Mouse (Mus musculus): ENCODE measurements around the gene Trappc2. TPM values are rescaled to one million over a fixed set of nuclear protein-coding genes. Genes with fewer than 3 reads are reported as not detected.

Gene Trappc2
- polyA plus RNA-seq, 1 experiment from 2014 or later = 41.3 TPM

DNA sequence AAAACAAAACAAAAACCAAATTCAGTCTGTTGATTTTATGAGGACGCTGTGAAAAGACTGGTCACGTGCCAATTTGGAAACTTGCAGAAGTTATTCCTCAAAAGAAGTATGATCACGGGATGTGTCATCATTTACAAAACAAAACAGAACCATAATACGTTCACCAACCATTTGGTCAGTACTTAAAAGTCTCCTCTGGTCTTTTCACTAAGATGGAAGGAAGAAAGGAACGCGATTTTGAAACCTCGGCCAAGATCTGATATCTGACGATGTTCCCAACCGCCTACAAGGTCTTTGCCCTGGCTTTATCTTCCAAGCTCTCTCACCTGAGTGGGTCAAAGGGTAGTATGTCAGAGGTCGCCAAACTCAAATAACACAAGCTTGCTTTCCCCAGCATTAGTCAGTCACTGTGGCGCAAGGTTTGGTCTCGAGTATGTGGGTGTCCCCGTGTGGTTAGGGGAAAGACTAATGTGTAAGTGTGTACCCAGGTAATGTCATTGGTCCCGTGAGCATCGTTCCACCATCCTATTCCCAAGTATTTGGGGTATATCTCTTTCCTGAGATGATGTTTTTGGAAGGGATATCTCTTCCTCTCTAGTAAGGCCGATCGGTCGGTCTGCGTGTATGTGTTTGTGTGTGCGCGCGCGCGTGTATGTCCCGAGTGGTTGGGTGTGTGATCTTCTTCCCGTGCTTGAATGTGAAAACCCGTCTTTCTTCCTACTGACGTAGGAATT lies 38.4 kb downstream of the Trappc2 start:
- peak overlapping the region; percentile 86 for H3K27ac ChIP-seq (ENCODE audit: low read length)

DNA sequence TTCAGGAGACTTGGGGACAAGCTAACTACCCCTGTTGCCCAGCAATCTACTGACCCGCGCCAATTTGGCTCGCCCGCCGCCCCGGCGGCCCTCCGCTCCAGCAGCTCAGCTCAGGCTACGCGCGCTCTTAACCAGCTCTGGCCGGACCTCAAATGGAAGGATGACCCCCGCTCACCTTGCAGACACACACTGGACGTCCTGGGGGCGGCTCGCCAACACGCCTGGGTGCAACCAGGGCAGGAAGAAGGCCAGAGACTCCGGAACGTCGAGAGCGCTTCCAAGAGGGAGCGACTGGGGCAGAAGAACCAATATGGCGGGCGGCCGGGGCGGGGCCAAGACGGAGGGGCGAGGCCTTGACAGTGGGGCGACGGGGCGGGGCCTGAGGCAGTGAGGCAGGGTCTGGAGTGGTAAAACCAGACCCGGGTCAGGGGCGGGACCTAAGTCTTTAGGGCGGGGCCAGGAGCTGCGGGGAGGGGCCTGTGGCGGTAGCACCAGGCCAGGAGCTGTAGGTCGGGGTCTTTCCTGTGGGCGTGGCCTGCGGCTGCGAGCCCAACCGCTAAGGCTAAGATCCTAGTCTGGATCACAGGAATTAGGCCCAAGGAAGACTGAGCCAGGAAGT lies 39.1 kb downstream of the Trappc2 start, which contains the start of gene Rab9:
TSS of gene Rab9 (minus strand) at position 503 of the 619 bp plus-strand sequence.
- peak within 1 kb of the TSS; percentile 86 for H3K27ac ChIP-seq (ENCODE audit: low read length)
- no peaks in the 10 kb centered on the region for H3K27me3 ChIP-seq (replicated peaks; ENCODE audit: insufficient read depth, low read length)
- H3K4me3 ChIP-seq (ENCODE audit: low read depth, low read length) = peak within 1 kb of the TSS; percentile 59
- H3K9ac ChIP-seq (replicated peaks; ENCODE audit: low read depth) = peak within 1 kb of the TSS; percentile 51
- H3K4me2 ChIP-seq (replicated peaks; ENCODE audit: low read depth, low read length) = peak within 1 kb of the TSS; percentile 55
- ATAC-seq (peak; percentile 98), DNase-seq (ENCODE audit: low spot score) (peak; percentile 93)
- H3K9me3 ChIP-seq (ENCODE audit: low read length) = no peaks in the 10 kb centered on the region
- H3K36me3 ChIP-seq (ENCODE audit: insufficient read depth, low read length) = no peaks in the 10 kb centered on the region
- no peak for TF ChIP-seq EP300 (IDR thresholded peaks at IDR 0.05)
- no peak for TF ChIP-seq CTCF (IDR thresholded peaks at IDR 0.05)
- H3K4me1 ChIP-seq (ENCODE audit: insufficient read depth, low read depth, low read length) = no peaks in the 10 kb centered on the region
- 15% methylated on average over 35 of the region's 41 CpGs for WGBS

More for the DNA sequence above, 38.4 kb downstream of the Trappc2 start:
- no peaks in the 10 kb centered on the region for H3K27me3 ChIP-seq (replicated peaks; ENCODE audit: insufficient read depth, low read length)
- ATAC-seq = peak; percentile 17
- 15% methylated on average over 28 of the region's 28 CpGs for WGBS
- peak; percentile 56 for DNase-seq (ENCODE audit: low spot score)
- peak overlapping the region; percentile 55 for H3K4me2 ChIP-seq (replicated peaks; ENCODE audit: low read depth, low read length)
- H3K4me3 ChIP-seq (ENCODE audit: low read depth, low read length) = peak overlapping the region; percentile 59
- no peak for TF ChIP-seq EP300 (IDR thresholded peaks at IDR 0.05)
- no peak for TF ChIP-seq CTCF (IDR thresholded peaks at IDR 0.05)
- H3K36me3 ChIP-seq (ENCODE audit: insufficient read depth, low read length) = no peaks in the 10 kb centered on the region
- H3K4me1 ChIP-seq (ENCODE audit: insufficient read depth, low read depth, low read length) = no peaks in the 10 kb centered on the region
- H3K9ac ChIP-seq (replicated peaks; ENCODE audit: low read depth) = peak overlapping the region; percentile 51
- H3K9me3 ChIP-seq (ENCODE audit: low read length) = no peaks in the 10 kb centered on the region

DNA sequence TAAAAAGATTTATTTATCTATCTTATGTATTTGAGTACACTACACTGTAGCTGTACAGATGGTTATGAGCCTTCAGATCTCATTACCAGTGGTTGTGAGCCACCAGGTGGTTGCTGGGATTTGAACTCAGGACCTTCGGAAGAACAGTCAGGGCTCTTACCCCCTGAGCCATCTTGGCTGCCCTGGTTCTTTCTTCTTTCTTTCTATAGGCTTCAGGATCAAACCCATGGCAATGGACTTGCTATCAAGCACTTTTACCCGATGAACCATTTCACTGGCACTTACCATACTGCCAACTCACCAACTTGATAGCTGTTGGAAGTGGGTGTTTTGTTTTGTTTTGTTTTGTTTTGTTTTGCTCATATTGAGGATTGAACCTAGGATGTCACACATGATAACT lies 54.7 kb downstream of the Trappc2 start:
- Histone ChIP-seq H3K27me3 (replicated peaks; ENCODE audit: insufficient read depth, low read length) (no peaks in the 10 kb centered on the region), H3K4me1 (ENCODE audit: insufficient read depth, low read depth, low read length) (no peaks in the 10 kb centered on the region), H3K4me3 (ENCODE audit: low read depth, low read length) (no peak overlapping the region), H3K4me2 (replicated peaks; ENCODE audit: low read depth, low read length) (no peak overlapping the region), H3K36me3 (ENCODE audit: insufficient read depth, low read length) (no peaks in the 10 kb centered on the region), H3K9ac (replicated peaks; ENCODE audit: low read depth) (no peak overlapping the region), H3K9me3 (ENCODE audit: low read length) (no peaks in the 10 kb centered on the region), H3K27ac (ENCODE audit: low read length) (no peak overlapping the region)
- TF ChIP-seq EP300 (IDR thresholded peaks at IDR 0.05) = no peak
- no peak for TF ChIP-seq CTCF (IDR thresholded peaks at IDR 0.05)
- DNase-seq (ENCODE audit: low spot score) = no peak
- ATAC-seq = no peak
- WGBS = 93% methylated on average over 2 of the region's 2 CpGs

DNA sequence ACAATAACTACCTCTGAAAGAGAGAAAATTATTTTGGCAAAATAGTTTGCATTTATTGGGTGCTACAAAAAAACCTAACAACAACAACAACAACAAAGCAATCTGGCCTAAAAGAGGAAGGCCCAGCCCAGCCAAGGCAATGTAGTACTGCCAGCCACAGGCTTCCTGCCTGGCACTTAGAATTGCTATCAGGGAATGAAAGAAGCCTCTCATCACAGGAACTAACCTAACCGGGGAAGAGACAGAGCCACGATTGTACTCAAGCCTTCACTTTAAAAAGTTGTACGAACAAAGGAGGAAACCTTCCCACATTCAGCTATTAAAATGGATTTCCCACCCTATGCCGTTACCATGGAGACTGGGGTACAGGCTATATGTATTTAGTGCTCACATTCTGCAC lies 57.4 kb downstream of the Trappc2 start:
- H3K27ac ChIP-seq (ENCODE audit: low read length) = no peak overlapping the region
- no peaks in the 10 kb centered on the region for H3K27me3 ChIP-seq (replicated peaks; ENCODE audit: insufficient read depth, low read length)
- H3K36me3 ChIP-seq (ENCODE audit: insufficient read depth, low read length) = no peaks in the 10 kb centered on the region
- ATAC-seq (no peak), DNase-seq (ENCODE audit: low spot score) (no peak)
- no peaks in the 10 kb centered on the region for H3K4me1 ChIP-seq (ENCODE audit: insufficient read depth, low read depth, low read length)
- no peak overlapping the region for H3K9ac ChIP-seq (replicated peaks; ENCODE audit: low read depth)
- no peaks in the 10 kb centered on the region for H3K9me3 ChIP-seq (ENCODE audit: low read length)
- H3K4me3 ChIP-seq (ENCODE audit: low read depth, low read length) = no peak overlapping the region
- WGBS = 51% methylated on average over 4 of the region's 4 CpGs
- no peak overlapping the region for H3K4me2 ChIP-seq (replicated peaks; ENCODE audit: low read depth, low read length)
- TF ChIP-seq EP300 (IDR thresholded peaks at IDR 0.05) (no peak), CTCF (IDR thresholded peaks at IDR 0.05) (no peak)

DNA sequence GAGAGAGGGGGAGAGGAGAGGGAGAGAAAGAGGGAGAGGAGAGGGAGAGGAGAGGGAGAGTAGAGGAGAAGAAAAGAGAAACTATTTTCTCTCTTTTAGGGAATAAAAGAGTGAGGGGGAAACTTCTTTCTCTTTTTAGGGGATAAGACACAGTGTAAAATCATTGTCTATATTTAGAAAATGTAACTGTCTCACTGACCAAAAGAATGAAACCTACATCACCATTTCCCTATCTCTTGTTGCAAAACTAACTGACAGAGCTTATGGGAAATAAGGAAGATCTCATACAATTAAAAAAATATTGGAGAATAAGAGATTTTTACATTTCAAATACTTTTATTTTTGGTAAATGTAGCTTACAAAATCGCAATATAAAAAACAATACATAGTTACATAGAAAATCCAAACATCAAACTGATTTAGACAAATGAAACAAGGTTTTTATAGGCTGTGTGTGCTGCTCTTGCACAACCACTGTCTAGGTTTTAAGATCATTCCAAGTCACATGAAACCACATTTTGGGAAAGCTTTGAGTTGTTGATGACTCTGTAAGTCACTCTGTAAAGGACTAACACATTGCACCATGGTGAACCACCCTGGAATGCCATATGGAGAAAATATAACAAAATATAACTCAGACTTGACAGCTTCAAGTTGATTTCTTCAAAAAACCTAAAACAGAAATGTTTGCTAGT lies 59.3 kb downstream of the Trappc2 start:
- TF ChIP-seq CTCF (IDR thresholded peaks at IDR 0.05) (no peak), EP300 (IDR thresholded peaks at IDR 0.05) (no peak)
- H3K9me3 ChIP-seq (ENCODE audit: low read length) = no peaks in the 10 kb centered on the region
- no peak overlapping the region for H3K27ac ChIP-seq (ENCODE audit: low read length)
- no peak overlapping the region for H3K4me3 ChIP-seq (ENCODE audit: low read depth, low read length)
- H3K36me3 ChIP-seq (ENCODE audit: insufficient read depth, low read length) = no peaks in the 10 kb centered on the region
- no peak overlapping the region for H3K4me2 ChIP-seq (replicated peaks; ENCODE audit: low read depth, low read length)
- H3K4me1 ChIP-seq (ENCODE audit: insufficient read depth, low read depth, low read length) = no peaks in the 10 kb centered on the region
- ATAC-seq (no peak), DNase-seq (ENCODE audit: low spot score) (no peak)
- WGBS = 79% methylated on average over 1 of the region's 1 CpGs
- no peaks in the 10 kb centered on the region for H3K27me3 ChIP-seq (replicated peaks; ENCODE audit: insufficient read depth, low read length)
- H3K9ac ChIP-seq (replicated peaks; ENCODE audit: low read depth) = no peak overlapping the region

Other genes starting within 250 kb of the Trappc2 start
- 42.4 and 47.9 TPM in 2 replicates for gene Gpm6b, start 201.7 kb upstream of the Trappc2 start, polyA plus RNA-seq (2015; fragmentation: Nextera tagmentation; extraction: Ambion mirVana)
- 6.1 and 6.6 TPM in 2 replicates for gene Ofd1, start 130 bp downstream of the Trappc2 start, polyA plus RNA-seq (2015; fragmentation: Nextera tagmentation; extraction: Ambion mirVana)
- gene Rab9, start 39.3 kb downstream of the Trappc2 start, polyA plus RNA-seq (2015; fragmentation: Nextera tagmentation; extraction: Ambion mirVana) = 74.2 and 88.3 TPM in 2 replicates
- 10.1 and 11.5 TPM in 2 replicates for gene Tceanc, start 78.0 kb downstream of the Trappc2 start, polyA plus RNA-seq (2015; fragmentation: Nextera tagmentation; extraction: Ambion mirVana)
- gene Egfl6, start 145.1 kb downstream of the Trappc2 start, polyA plus RNA-seq (2015; fragmentation: Nextera tagmentation; extraction: Ambion mirVana) = 68.7 and 80.7 TPM in 2 replicates